Mouse (Mus musculus) E14TG2a.4 (cell line): ENCODE data around the gene Mettl18.

ENCODE experiments used
- H3K27me3 ChIP-seq: 2 replicates; pipeline ENCODE4 v1.6.1; 2014; ENCODE audit warnings: low read length, control low read depth; ENCODE audit not compliant: insufficient read depth
- H3K36me3 ChIP-seq: 2 replicates; pipeline ENCODE4 v1.6.1; 2014; ENCODE audit warnings: low read length, control low read depth; ENCODE audit not compliant: insufficient read depth
- H3K4me1 ChIP-seq: replicated peaks from 2 replicates; pipeline ENCODE4 v1.6.1; 2014; ENCODE audit warnings: low read depth, low read length, control low read depth
- H3K4me3 ChIP-seq: replicated peaks from 2 replicates; pipeline ENCODE4 v1.5.1; 2014; ENCODE audit warnings: mild to moderate bottlenecking, low read length
- H3K9me3 ChIP-seq: 2 replicates; pipeline ENCODE4 v1.6.1; 2014; ENCODE audit warnings: low read length, control low read depth
- CTCF ChIP-seq: conservative IDR thresholded peaks from 2 replicates; pipeline ENCODE4 v1.5.1; 2014; ENCODE audit warnings: low read length
- NANOG ChIP-seq: IDR thresholded peaks from 2 replicates; pipeline ENCODE4 v1.6.1; 2014; ENCODE audit warnings: borderline replicate concordance, low read length, mixed read lengths
- POU5F1 ChIP-seq: IDR thresholded peaks from 2 replicates; pipeline ENCODE4 v1.6.1; 2014; ENCODE audit warnings: low read length, borderline replicate concordance

Gene Mettl18

DNA sequence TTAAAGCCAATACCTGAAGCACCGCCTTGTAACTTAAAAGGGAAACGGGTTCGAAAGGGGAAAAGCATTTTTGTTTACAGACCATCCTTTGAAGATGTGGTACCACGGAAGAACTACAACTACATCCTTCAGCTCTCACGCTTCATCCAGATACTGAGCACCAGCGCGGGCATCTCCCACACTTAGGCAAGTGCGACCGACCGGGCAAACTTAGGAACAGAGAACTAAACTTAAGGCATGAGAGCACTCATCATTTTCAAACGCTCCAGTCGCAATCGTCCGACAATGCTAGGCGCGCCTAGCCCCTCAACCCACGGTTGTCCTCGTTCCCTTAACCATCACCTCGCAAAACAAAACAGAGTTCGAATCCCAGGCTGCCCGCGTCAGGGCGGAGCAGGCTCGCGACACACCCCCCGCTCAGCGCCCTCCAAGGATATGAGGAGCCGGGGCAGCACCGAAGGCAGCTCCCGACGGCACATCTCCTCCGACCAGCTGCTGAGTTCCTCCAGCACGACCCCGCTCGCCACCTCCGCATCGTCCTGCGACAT is 442 bp upstream of the Mettl18 start:
- Histone ChIP-seq H3K36me3 (peaks cover 35% of the 10 kb centered on the region), H3K4me1 (peaks cover 28% of the 10 kb centered on the region), H3K9me3 (no peaks in the 10 kb centered on the region), H3K27me3 (no peaks in the 10 kb centered on the region), H3K4me3 (peak overlapping the region; percentile 91)
- TF ChIP-seq NANOG (no peak), POU5F1 (no peak), CTCF (no peak)

DNA sequence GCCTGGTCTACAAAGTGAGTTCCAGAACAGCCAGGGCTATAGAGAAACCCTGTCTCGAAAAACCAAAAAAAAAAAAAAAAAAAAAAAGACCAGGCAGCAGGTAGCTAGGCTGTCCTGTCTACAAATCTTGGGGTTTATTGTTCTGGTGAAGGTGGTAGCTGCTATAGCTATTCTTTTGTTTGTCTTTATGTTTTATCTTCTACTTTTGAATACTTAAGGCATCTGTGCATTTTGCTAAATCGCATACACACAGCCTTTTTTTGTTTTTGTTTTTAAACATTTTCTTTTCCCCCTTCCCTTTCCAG is 872 bp downstream of the Mettl18 start:
- Histone ChIP-seq H3K27me3 (no peaks in the 10 kb centered on the region), H3K9me3 (no peaks in the 10 kb centered on the region), H3K36me3 (peaks cover 29% of the 10 kb centered on the region), H3K4me1 (peaks cover 28% of the 10 kb centered on the region), H3K4me3 (peak overlapping the region; percentile 91)
- no peak for TF ChIP-seq CTCF
- TF ChIP-seq POU5F1: no peak
- no peak for TF ChIP-seq NANOG

DNA sequence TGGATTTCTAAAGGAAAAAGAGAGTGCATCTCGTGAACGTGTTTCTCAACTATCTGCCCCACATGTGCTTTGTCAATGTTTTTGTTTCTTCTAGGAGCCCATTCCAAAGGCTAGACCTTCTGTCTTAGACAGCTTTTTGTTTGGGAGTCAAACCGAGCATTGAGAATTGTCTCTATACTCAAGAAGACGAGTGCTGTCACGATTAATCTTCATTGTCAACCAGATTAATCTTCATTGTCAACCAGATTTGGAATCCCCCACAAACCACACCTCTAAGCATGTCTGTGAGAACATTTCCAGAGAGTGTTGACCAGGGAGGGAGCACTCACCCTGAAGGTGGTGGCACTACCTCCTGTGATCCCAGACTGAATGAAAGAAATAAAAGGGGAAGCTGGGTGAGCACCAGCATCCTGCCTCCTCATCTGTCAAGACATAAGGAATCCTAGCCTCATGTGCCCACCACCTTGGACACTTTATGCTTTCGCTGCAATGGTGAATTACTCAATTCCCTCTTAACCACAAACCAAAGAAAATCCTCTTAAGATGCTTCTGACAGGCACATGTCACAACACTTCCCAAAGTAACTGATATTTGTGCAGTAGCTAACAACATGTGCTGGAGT is 7.3 kb downstream of the Mettl18 start:
- H3K36me3 ChIP-seq: peaks cover 7% of the 10 kb centered on the region
- peaks cover 51% of the 10 kb centered on the region for H3K4me1 ChIP-seq
- H3K4me3 ChIP-seq: no peak overlapping the region
- H3K9me3 ChIP-seq: no peaks in the 10 kb centered on the region
- H3K27me3 ChIP-seq: no peaks in the 10 kb centered on the region
- TF ChIP-seq NANOG (peak; percentile 84; the same call in 1 of the 2 replicates), CTCF (no peak), POU5F1 (no peak)

DNA sequence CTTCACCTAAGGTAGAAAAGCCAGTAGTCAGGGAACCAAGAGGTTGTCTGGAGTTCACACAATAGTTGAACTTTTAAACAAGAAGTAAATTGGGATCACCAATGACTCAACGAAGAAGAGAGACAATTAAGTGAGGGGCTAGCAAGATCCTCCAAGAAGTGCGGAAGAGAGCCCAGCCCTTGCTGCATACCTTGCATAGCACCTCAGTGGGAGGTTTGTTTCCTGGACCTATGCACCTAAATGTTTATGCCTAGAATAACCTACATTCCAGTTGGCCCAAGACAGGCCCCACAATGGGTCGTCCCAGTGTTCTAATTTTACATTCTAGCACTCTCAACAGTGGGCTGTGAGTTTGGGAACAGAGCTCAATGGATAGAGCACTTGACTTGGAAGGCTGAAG is 9.6 kb downstream of the Mettl18 start:
- peaks cover 56% of the 10 kb centered on the region for H3K4me1 ChIP-seq
- no peaks in the 10 kb centered on the region for H3K36me3 ChIP-seq
- no peaks in the 10 kb centered on the region for H3K9me3 ChIP-seq
- H3K4me3 ChIP-seq: no peak overlapping the region
- no peaks in the 10 kb centered on the region for H3K27me3 ChIP-seq
- TF ChIP-seq POU5F1: no peak
- TF ChIP-seq CTCF: no peak
- no peak for TF ChIP-seq NANOG

DNA sequence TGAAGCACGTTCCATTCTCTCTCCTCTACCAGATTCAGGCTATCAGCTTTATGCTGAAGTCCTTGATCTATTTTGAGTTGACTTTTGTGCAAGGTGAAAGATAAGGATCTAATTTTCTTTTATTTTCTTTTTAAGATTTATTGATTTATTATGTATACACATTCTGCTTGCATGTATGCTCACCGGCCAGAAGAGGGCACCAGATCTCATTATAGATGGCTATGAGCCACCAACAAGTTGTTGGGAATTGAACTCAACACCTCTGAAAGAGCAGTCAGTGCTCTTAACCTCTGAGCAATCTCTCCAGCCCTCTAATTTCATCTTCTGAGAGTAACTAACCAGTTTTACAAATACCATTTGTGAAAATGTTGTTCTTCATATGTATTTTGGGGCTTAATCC is 14.5 kb downstream of the Mettl18 start:
- Histone ChIP-seq H3K4me3 (no peak overlapping the region), H3K9me3 (no peaks in the 10 kb centered on the region), H3K27me3 (no peaks in the 10 kb centered on the region), H3K36me3 (no peaks in the 10 kb centered on the region; the same call in 1 of the 2 replicates), H3K4me1 (peaks cover 64% of the 10 kb centered on the region)
- TF ChIP-seq CTCF (peak; percentile 55), NANOG (no peak)

DNA sequence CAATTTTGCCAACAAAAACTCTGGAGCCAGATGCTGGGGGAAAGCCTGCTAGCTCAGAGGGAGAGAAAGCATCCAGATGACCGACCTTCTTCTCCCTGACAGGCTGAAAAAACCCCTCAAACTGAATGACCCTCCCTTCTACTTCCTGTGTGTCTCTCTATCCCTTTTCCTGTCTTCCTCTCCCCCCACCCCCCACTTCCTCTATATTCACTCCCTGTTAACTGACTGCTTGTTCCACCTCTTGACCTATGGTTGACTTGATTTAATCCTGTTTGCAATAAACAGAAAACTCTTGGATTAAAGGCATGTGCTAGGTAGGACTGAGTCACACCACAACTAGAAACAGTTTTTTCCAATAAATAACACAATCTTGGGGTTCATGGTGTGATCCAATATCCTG is 19.9 kb downstream of the Mettl18 start:
- Histone ChIP-seq H3K4me3 (no peak overlapping the region), H3K36me3 (no peaks in the 10 kb centered on the region; the same call in 1 of the 2 replicates), H3K4me1 (peaks cover 78% of the 10 kb centered on the region), H3K27me3 (no peaks in the 10 kb centered on the region), H3K9me3 (no peaks in the 10 kb centered on the region)
- TF ChIP-seq CTCF: no peak
- TF ChIP-seq POU5F1: no peak
- TF ChIP-seq NANOG: no peak

DNA sequence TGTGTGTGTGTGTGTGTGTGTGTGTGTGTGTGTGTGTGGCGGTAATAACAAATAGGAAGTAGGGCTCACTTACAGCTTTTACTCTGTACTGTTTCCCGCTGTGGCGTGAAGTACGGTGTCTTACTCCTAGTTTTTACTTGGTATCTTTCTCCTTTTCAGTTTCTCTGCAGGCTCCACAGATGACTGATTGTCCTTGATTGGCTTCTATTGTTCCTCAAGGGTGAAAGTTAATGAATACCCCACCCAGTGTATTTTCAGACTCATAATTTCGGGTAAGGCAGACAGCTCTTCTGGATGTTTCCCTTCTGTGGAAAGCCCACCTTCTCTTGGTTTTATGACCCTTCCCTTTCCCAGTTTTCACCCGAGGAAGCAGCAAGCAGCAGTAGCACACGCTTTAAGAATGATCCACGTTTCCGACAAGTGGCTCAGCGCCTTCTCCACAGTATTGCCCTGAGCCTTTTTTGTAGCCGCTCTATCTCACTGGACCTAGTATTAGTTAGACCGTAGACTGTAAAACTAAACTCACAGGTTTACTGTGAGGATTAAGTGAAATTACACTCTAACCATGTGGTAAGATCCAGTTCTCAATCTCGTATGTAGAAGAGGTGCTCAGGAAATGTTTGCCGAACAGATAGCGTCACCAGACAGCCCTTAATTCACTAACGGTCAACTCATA is 23.7 kb downstream of the Mettl18 start:
- TF ChIP-seq CTCF (no peak), POU5F1 (no peak), NANOG (peak; percentile 99)
- H3K4me1 ChIP-seq: peaks cover 67% of the 10 kb centered on the region
- no peaks in the 10 kb centered on the region for H3K36me3 ChIP-seq
- H3K9me3 ChIP-seq: no peaks in the 10 kb centered on the region
- peak overlapping the region; percentile 71 for H3K4me3 ChIP-seq
- H3K27me3 ChIP-seq: no peaks in the 10 kb centered on the region

DNA sequence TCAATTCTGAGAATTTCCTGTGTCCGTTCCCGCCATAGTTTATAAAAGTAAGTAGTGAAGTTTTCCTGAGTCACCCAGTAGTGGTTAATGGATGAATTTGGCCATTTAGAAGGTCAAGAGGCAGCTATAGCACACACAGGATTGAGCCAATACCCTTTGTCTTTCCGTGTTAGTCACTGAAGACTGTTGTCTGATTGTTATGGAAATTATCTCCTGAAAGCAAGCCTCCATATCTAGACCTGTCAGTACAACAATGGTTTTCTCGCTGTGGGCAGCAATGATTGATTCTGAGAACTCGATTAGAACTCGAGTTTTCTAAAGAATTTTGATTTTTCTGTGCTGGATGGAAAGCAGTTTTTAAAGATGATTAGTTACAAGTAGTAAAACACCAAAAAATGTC is 25.1 kb downstream of the Mettl18 start:
- H3K4me3 ChIP-seq: peak overlapping the region; percentile 71
- no peaks in the 10 kb centered on the region for H3K9me3 ChIP-seq
- H3K27me3 ChIP-seq: no peaks in the 10 kb centered on the region
- TF ChIP-seq NANOG (peak; percentile 53), CTCF (no peak), POU5F1 (no peak; the same call in 1 of the 2 replicates)
- no peaks in the 10 kb centered on the region for H3K36me3 ChIP-seq
- H3K4me1 ChIP-seq: peaks cover 53% of the 10 kb centered on the region
